Mouse (Mus musculus) limb, embryonic 15.5 days (tissue): ENCODE measurements around the gene Zfp120. TPM values are rescaled to one million over a fixed set of nuclear protein-coding genes. Genes with fewer than 3 reads are reported as not detected.
"Not testable (repeated sequence)": the region's sequence is repeated elsewhere in the genome, so short reads cannot be mapped to it uniquely, and the experiment has no call there.

Experiments used
- ATAC-seq: fragments of 200-750 bp; cut with Nextera tagmentation; 2 replicates; pipeline ENCODE4 v1.8.0; 2017; ENCODE audit warnings: low read depth, moderate TSS enrichment; ENCODE audit not compliant: insufficient number of reproducible peaks, low FRiP score, low TSS enrichment
- H3K27ac ChIP-seq: fragments of 300-500 bp; sonication (generic); 2 replicates; pipeline ENCODE4 v1.5.1; 2015; ENCODE audit warnings: moderate library complexity, mild to moderate bottlenecking, inconsistent platforms
- H3K27me3 ChIP-seq: fragments of 300-500 bp; sonication (generic); 2 replicates; pipeline ENCODE4 v1.6.1; 2015; ENCODE audit warnings: inconsistent platforms
- H3K36me3 ChIP-seq: fragments of 300-500 bp; sonication (generic); 2 replicates; pipeline ENCODE4 v1.6.1; 2015; ENCODE audit warnings: inconsistent platforms
- H3K4me1 ChIP-seq: fragments of 300-500 bp; sonication (generic); 2 replicates; pipeline ENCODE4 v1.6.1; 2015; ENCODE audit warnings: inconsistent platforms
- H3K4me2 ChIP-seq: fragments of 300-500 bp; sonication (generic); 2 replicates; pipeline ENCODE4 v1.6.1; 2015; ENCODE audit warnings: mild to moderate bottlenecking, inconsistent platforms
- H3K4me3 ChIP-seq: fragments of 300-500 bp; sonication (generic); 2 replicates; pipeline ENCODE4 v1.5.1; 2015; ENCODE audit warnings: mild to moderate bottlenecking, inconsistent platforms
- H3K9ac ChIP-seq: fragments of 300-500 bp; sonication (generic); 2 replicates; pipeline ENCODE4 v1.6.1; 2015; ENCODE audit warnings: inconsistent platforms
- H3K9me3 ChIP-seq: fragments of 300-500 bp; sonication (generic); 2 replicates; pipeline ENCODE4 v1.6.1; 2016; ENCODE audit warnings: inconsistent platforms
- WGBS: fragments of 180-500 bp; shearing (Covaris S2); methylation state at CpG from one replicate; pipeline ENCODE4 v1.1.7; 2015; 5-methylcytosine and 5-hydroxymethylcytosine counted together
- polyA plus RNA-seq: library from polyadenylated mRNA; unstranded; fragments of >200 nt; fragmentation: Nextera tagmentation; extraction: Ambion mirVana; gene quantifications from 2 replicates; pipeline ENCODE4 v1.2.1, GENCODE M21; 2015

Zfp120 gene
- polyA plus RNA-seq, result 8.3 and 9.3 TPM in 2 replicates

- WGBS, result 0% methylated on average over 13 of the region's 13 CpGs
- Histone ChIP-seq H3K27ac (peak within 1 kb of the TSS; percentile 81), H3K4me3 (peak within 1 kb of the TSS; percentile 73), H3K27me3 (no peaks in the 10 kb centered on the region), H3K4me2 (peak within 1 kb of the TSS; percentile 49), H3K4me1 (peaks cover 7% of the 10 kb centered on the region; the same call in 1 of the 2 replicates), H3K9me3 (no peaks in the 10 kb centered on the region), H3K36me3 (peaks cover 14% of the 10 kb centered on the region), H3K9ac (peak within 1 kb of the TSS; percentile 80)
- ATAC-seq, result peak; percentile 97
Observed at GRCm38 (mm10) chr2:150136435-150136897, at the start of gene Zfp120. Gene Zfp120 (minus strand): TSS chr2:150136708.

GRCm38 (mm10) chr2:150181570-150181999 lies 45.1 kb upstream of the Zfp120 start, which contains the start of gene Gm14139:
Gene Gm14139 (plus strand): TSS chr2:150181755.
- H3K4me3 ChIP-seq, ATAC-seq, H3K4me2 ChIP-seq, H3K4me1 ChIP-seq, H3K9ac ChIP-seq, H3K27ac ChIP-seq, H3K27me3 ChIP-seq, H3K9me3 ChIP-seq, H3K36me3 ChIP-seq: not testable (repeated sequence)
- 72% methylated on average over 7 of the region's 7 CpGs for WGBS

GRCm38 (mm10) chr2:150181046-150181445 lies 44.5 kb upstream of the Zfp120 start:
- H3K9me3 ChIP-seq, H3K27ac ChIP-seq, ATAC-seq: not testable (repeated sequence)

GRCm38 (mm10) chr2:150179579-150179978 lies 43.1 kb upstream of the Zfp120 start, which contains the start of gene Gm10770:
Gene Gm10770 (minus strand): TSS chr2:150179679.
- H3K27ac ChIP-seq, H3K36me3 ChIP-seq, H3K9me3 ChIP-seq, H3K9ac ChIP-seq, H3K4me2 ChIP-seq, H3K4me3 ChIP-seq, ATAC-seq, H3K4me1 ChIP-seq, H3K27me3 ChIP-seq: not testable (repeated sequence)
- 76% methylated on average over 4 of the region's 4 CpGs for WGBS

More at GRCm38 (mm10) chr2:150181046-150181445, 44.5 kb upstream of the Zfp120 start:
- not testable (repeated sequence) for H3K27me3 ChIP-seq, H3K4me2 ChIP-seq, H3K4me3 ChIP-seq, H3K4me1 ChIP-seq, H3K36me3 ChIP-seq, H3K9ac ChIP-seq

- ATAC-seq, result no peak
Observed at GRCm38 (mm10) chr2:150173833-150174232, 37.3 kb upstream of the Zfp120 start.

GRCm38 (mm10) chr2:150166703-150167102 lies 30.2 kb upstream of the Zfp120 start:
- Histone ChIP-seq H3K4me1 (no peaks in the 10 kb centered on the region), H3K36me3 (no peaks in the 10 kb centered on the region), H3K4me2 (no peak overlapping the region), H3K27ac (no peak overlapping the region), H3K9me3 (no peaks in the 10 kb centered on the region), H3K9ac (no peak overlapping the region), H3K27me3 (no peaks in the 10 kb centered on the region), H3K4me3 (no peak overlapping the region)
- ATAC-seq, result no peak

More at GRCm38 (mm10) chr2:150173833-150174232, 37.3 kb upstream of the Zfp120 start:
- Histone ChIP-seq H3K36me3 (no peaks in the 10 kb centered on the region), H3K4me2 (no peak overlapping the region), H3K9ac (no peak overlapping the region), H3K27me3 (no peaks in the 10 kb centered on the region), H3K27ac (no peak overlapping the region), H3K4me1 (no peaks in the 10 kb centered on the region), H3K9me3 (no peaks in the 10 kb centered on the region), H3K4me3 (no peak overlapping the region)

- no peak overlapping the region for H3K27ac ChIP-seq
- no peaks in the 10 kb centered on the region for H3K27me3 ChIP-seq
- H3K9ac ChIP-seq, result no peak overlapping the region
- H3K4me1 ChIP-seq, result peaks cover 7% of the 10 kb centered on the region; the same call in 1 of the 2 replicates
- H3K36me3 ChIP-seq, result peaks cover 33% of the 10 kb centered on the region
- WGBS, result 67% methylated on average over 2 of the region's 2 CpGs
- H3K9me3 ChIP-seq, result no peaks in the 10 kb centered on the region
- ATAC-seq, result no peak
- H3K4me3 ChIP-seq, result no peak overlapping the region
- no peak overlapping the region for H3K4me2 ChIP-seq
Observed at GRCm38 (mm10) chr2:150132773-150133172, 3.7 kb downstream of the Zfp120 start.

- peaks cover 36% of the 10 kb centered on the region for H3K36me3 ChIP-seq
Observed at GRCm38 (mm10) chr2:150132002-150132401, 4.5 kb downstream of the Zfp120 start.

GRCm38 (mm10) chr2:150111247-150111912 lies 25.1 kb downstream of the Zfp120 start:
- Histone ChIP-seq H3K9ac (no peak overlapping the region), H3K9me3 (no peaks in the 10 kb centered on the region), H3K4me1 (no peaks in the 10 kb centered on the region), H3K4me3 (no peak overlapping the region), H3K27ac (no peak overlapping the region), H3K4me2 (no peak overlapping the region), H3K27me3 (no peaks in the 10 kb centered on the region), H3K36me3 (peaks cover 20% of the 10 kb centered on the region)
- no peak for ATAC-seq
- 86% methylated on average over 10 of the region's 10 CpGs for WGBS

More at GRCm38 (mm10) chr2:150132002-150132401, 4.5 kb downstream of the Zfp120 start:
- not testable (repeated sequence) for H3K9ac ChIP-seq, H3K27ac ChIP-seq, H3K4me1 ChIP-seq, H3K27me3 ChIP-seq, H3K4me2 ChIP-seq, H3K9me3 ChIP-seq, H3K4me3 ChIP-seq, ATAC-seq
- 86% methylated on average over 1 of the region's 1 CpGs for WGBS

- not testable (repeated sequence) for H3K4me1 ChIP-seq, ATAC-seq
- 13% methylated on average over 2 of the region's 2 CpGs for WGBS
Observed at GRCm38 (mm10) chr2:150099618-150100017, 36.9 kb downstream of the Zfp120 start.

More at GRCm38 (mm10) chr2:150099618-150100017, 36.9 kb downstream of the Zfp120 start:
- H3K9me3 ChIP-seq, H3K27ac ChIP-seq, H3K27me3 ChIP-seq, H3K4me2 ChIP-seq, H3K4me3 ChIP-seq, H3K9ac ChIP-seq, H3K36me3 ChIP-seq: not testable (repeated sequence)
